Mouse (Mus musculus) midbrain, embryonic 14.5 days (tissue): ENCODE data around the gene Tmem221. TPM values are rescaled to one million over a fixed set of nuclear protein-coding genes. Genes with fewer than 3 reads are reported as not detected.
A peak's percentile ranks its signal among the peaks of the same experiment; 100 is the strongest.

Experiments used
- ATAC-seq: fragments of 200-750 bp; cut with Nextera tagmentation; 2 replicates; pipeline ENCODE4 v1.8.0; 2017; ENCODE audit warnings: moderate number of reproducible peaks, moderate library complexity; ENCODE audit not compliant: low FRiP score, low TSS enrichment
- DNase-seq: peaks from one replicate; pipeline ENCODE4 v3.0.0-alpha.2; 2015
- H3K27ac ChIP-seq: fragments of 300-500 bp; sonication (generic); replicated peaks from 2 replicates; pipeline ENCODE4 v1.5.1; 2014; ENCODE audit warnings: mild to moderate bottlenecking, low read depth, low read length, moderate library complexity
- H3K27me3 ChIP-seq: fragments of 300-500 bp; sonication (generic); 2 replicates; pipeline ENCODE4 v1.6.1; 2014; ENCODE audit warnings: low read length, control low read depth, mixed read lengths; ENCODE audit not compliant: control insufficient read depth, insufficient read depth
- H3K36me3 ChIP-seq: fragments of 300-500 bp; sonication (generic); 2 replicates; pipeline ENCODE4 v1.6.1; 2014; ENCODE audit warnings: low read length, control low read depth; ENCODE audit not compliant: control insufficient read depth, insufficient read depth
- H3K4me1 ChIP-seq: fragments of 300-500 bp; sonication (generic); 2 replicates; pipeline ENCODE4 v1.6.1; 2014; ENCODE audit warnings: mild to moderate bottlenecking, antibody characterized with exemption, low read length, control low read depth; ENCODE audit not compliant: control insufficient read depth, insufficient read depth
- H3K4me2 ChIP-seq: fragments of 300-500 bp; sonication (generic); 2 replicates; pipeline ENCODE4 v1.6.1; 2014; ENCODE audit warnings: mild to moderate bottlenecking, low read length, moderate library complexity
- H3K4me3 ChIP-seq: fragments of 300-500 bp; sonication (generic); replicated peaks from 2 replicates; pipeline ENCODE4 v1.5.1; 2014; ENCODE audit warnings: low read depth, low read length
- H3K9ac ChIP-seq: fragments of 300-500 bp; sonication (generic); replicated peaks from 2 replicates; pipeline ENCODE4 v1.6.1; 2014; ENCODE audit warnings: mild to moderate bottlenecking, low read length, moderate library complexity
- H3K9me3 ChIP-seq: fragments of 300-500 bp; sonication (generic); 2 replicates; pipeline ENCODE4 v1.6.1; 2016; ENCODE audit warnings: low read length, control low read depth, mixed read lengths; ENCODE audit not compliant: control insufficient read depth
- WGBS: fragments of 180-500 bp; shearing (Covaris S2); extraction: QIAGEN DNeasy Blood & Tissue Kit; methylation state at CpG from one replicate; pipeline ENCODE4 v1.1.7; 2014; 5-methylcytosine and 5-hydroxymethylcytosine counted together
- polyA plus RNA-seq: library from polyadenylated mRNA; unstranded; fragments of >200 nt; fragmentation: Nextera tagmentation; extraction: Ambion mirVana; gene quantifications from 2 replicates; pipeline ENCODE4 v1.2.1, GENCODE M21; 2014

Tmem221 gene
- polyA plus RNA-seq, 1 experiment from 2014 or later: not detected

GRCm38 (mm10) chr8:71586891-71587290 lies 28.2 kb upstream of the Tmem221 start:
- Histone ChIP-seq H3K27ac (no peak overlapping the region), H3K9ac (no peak overlapping the region), H3K9me3 (no peaks in the 10 kb centered on the region), H3K27me3 (no peaks in the 10 kb centered on the region), H3K4me3 (no peak overlapping the region), H3K36me3 (peaks cover 34% of the 10 kb centered on the region), H3K4me2 (no peak overlapping the region), H3K4me1 (peaks cover 7% of the 10 kb centered on the region)
- ATAC-seq: no peak
- DNase-seq: peak; percentile 65
- 88% methylated on average over 2 of the region's 2 CpGs for WGBS

- H3K9me3 ChIP-seq: no peaks in the 10 kb centered on the region
- 28% methylated on average over 9 of the region's 9 CpGs for WGBS
Measured at GRCm38 (mm10) chr8:71580201-71580600, 21.5 kb upstream of the Tmem221 start.

GRCm38 (mm10) chr8:71579476-71579875 lies 20.8 kb upstream of the Tmem221 start:
- WGBS: 85% methylated on average over 14 of the region's 14 CpGs

More at GRCm38 (mm10) chr8:71580201-71580600, 21.5 kb upstream of the Tmem221 start:
- H3K4me2 ChIP-seq: no peak overlapping the region
- ATAC-seq (no peak), DNase-seq (peak; percentile 57)
- H3K9ac ChIP-seq: no peak overlapping the region
- no peak overlapping the region for H3K27ac ChIP-seq
- H3K4me3 ChIP-seq: no peak overlapping the region
- H3K36me3 ChIP-seq: peaks cover 40% of the 10 kb centered on the region
- H3K27me3 ChIP-seq: no peaks in the 10 kb centered on the region
- no peaks in the 10 kb centered on the region for H3K4me1 ChIP-seq

GRCm38 (mm10) chr8:71579009-71579408 lies 20.3 kb upstream of the Tmem221 start:
- Histone ChIP-seq H3K4me3 (no peak overlapping the region), H3K9me3 (no peaks in the 10 kb centered on the region), H3K27me3 (no peaks in the 10 kb centered on the region), H3K4me2 (no peak overlapping the region), H3K36me3 (peaks cover 28% of the 10 kb centered on the region), H3K27ac (no peak overlapping the region), H3K9ac (no peak overlapping the region), H3K4me1 (no peaks in the 10 kb centered on the region)
- DNase-seq (no peak), ATAC-seq (no peak)
- WGBS: 79% methylated on average over 1 of the region's 1 CpGs

More at GRCm38 (mm10) chr8:71579476-71579875, 20.8 kb upstream of the Tmem221 start:
- no peak for ATAC-seq
- Histone ChIP-seq H3K36me3 (peaks cover 33% of the 10 kb centered on the region), H3K9ac (no peak overlapping the region), H3K9me3 (no peaks in the 10 kb centered on the region), H3K27ac (no peak overlapping the region), H3K27me3 (no peaks in the 10 kb centered on the region), H3K4me1 (no peaks in the 10 kb centered on the region), H3K4me3 (no peak overlapping the region), H3K4me2 (no peak overlapping the region)
- no peak for DNase-seq

GRCm38 (mm10) chr8:71577856-71578387 lies 19.3 kb upstream of the Tmem221 start:
- Histone ChIP-seq H3K27ac (no peak overlapping the region), H3K27me3 (no peaks in the 10 kb centered on the region), H3K4me2 (no peak overlapping the region), H3K9me3 (no peaks in the 10 kb centered on the region), H3K36me3 (peaks cover 20% of the 10 kb centered on the region), H3K9ac (no peak overlapping the region), H3K4me3 (no peak overlapping the region), H3K4me1 (no peaks in the 10 kb centered on the region)
- ATAC-seq (no peak), DNase-seq (no peak)
- 77% methylated on average over 4 of the region's 4 CpGs for WGBS

- H3K9ac ChIP-seq: no peak overlapping the region
- no peaks in the 10 kb centered on the region for H3K36me3 ChIP-seq
- 66% methylated on average over 1 of the region's 1 CpGs for WGBS
- no peak for ATAC-seq
- no peak for DNase-seq
- H3K27me3 ChIP-seq: no peaks in the 10 kb centered on the region
- H3K4me2 ChIP-seq: no peak overlapping the region
- peaks cover 15% of the 10 kb centered on the region for H3K4me1 ChIP-seq
- H3K9me3 ChIP-seq: no peaks in the 10 kb centered on the region
- no peak overlapping the region for H3K4me3 ChIP-seq
- H3K27ac ChIP-seq: no peak overlapping the region
Measured at GRCm38 (mm10) chr8:71575020-71575419, 16.3 kb upstream of the Tmem221 start.

GRCm38 (mm10) chr8:71574426-71574825 lies 15.8 kb upstream of the Tmem221 start:
- H3K9me3 ChIP-seq: no peaks in the 10 kb centered on the region
- ATAC-seq (no peak), DNase-seq (no peak)
- WGBS: 74% methylated on average over 7 of the region's 7 CpGs
- H3K4me2 ChIP-seq: no peak overlapping the region
- H3K4me1 ChIP-seq: peaks cover 15% of the 10 kb centered on the region
- H3K27me3 ChIP-seq: no peaks in the 10 kb centered on the region
- no peaks in the 10 kb centered on the region for H3K36me3 ChIP-seq
- no peak overlapping the region for H3K9ac ChIP-seq
- H3K4me3 ChIP-seq: no peak overlapping the region
- H3K27ac ChIP-seq: no peak overlapping the region

- H3K27me3 ChIP-seq: no peaks in the 10 kb centered on the region
- no peaks in the 10 kb centered on the region for H3K36me3 ChIP-seq
- ATAC-seq (no peak), DNase-seq (peak; percentile 74)
- peak overlapping the region; percentile 15; the same call in 1 of the 2 replicates for H3K4me2 ChIP-seq
- 0 out of 2 replicates have a peak overlapping the region, but pooled peaks have one; percentile 9 for H3K9ac ChIP-seq
- no peaks in the 10 kb centered on the region for H3K9me3 ChIP-seq
- H3K4me3 ChIP-seq: no peak overlapping the region
- peak overlapping the region; percentile 67 for H3K27ac ChIP-seq
- WGBS: 74% methylated on average over 9 of the region's 9 CpGs
- peaks cover 15% of the 10 kb centered on the region for H3K4me1 ChIP-seq
Measured at GRCm38 (mm10) chr8:71572847-71573633, 14.4 kb upstream of the Tmem221 start.

- DNase-seq (no peak), ATAC-seq (no peak)
- H3K9me3 ChIP-seq: no peaks in the 10 kb centered on the region
- WGBS: 80% methylated on average over 2 of the region's 2 CpGs
- peaks cover 15% of the 10 kb centered on the region for H3K4me1 ChIP-seq
- H3K36me3 ChIP-seq: no peaks in the 10 kb centered on the region
- H3K9ac ChIP-seq: no peak overlapping the region
- H3K4me2 ChIP-seq: peak overlapping the region; percentile 86
- H3K4me3 ChIP-seq: no peak overlapping the region
- H3K27me3 ChIP-seq: no peaks in the 10 kb centered on the region
- peak overlapping the region; percentile 67; the same call in 1 of the 2 replicates for H3K27ac ChIP-seq
Measured at GRCm38 (mm10) chr8:71572077-71572476, 13.4 kb upstream of the Tmem221 start.
